ENCODE assay signal across 20 mouse cellular contexts in the genomic region with DNA sequence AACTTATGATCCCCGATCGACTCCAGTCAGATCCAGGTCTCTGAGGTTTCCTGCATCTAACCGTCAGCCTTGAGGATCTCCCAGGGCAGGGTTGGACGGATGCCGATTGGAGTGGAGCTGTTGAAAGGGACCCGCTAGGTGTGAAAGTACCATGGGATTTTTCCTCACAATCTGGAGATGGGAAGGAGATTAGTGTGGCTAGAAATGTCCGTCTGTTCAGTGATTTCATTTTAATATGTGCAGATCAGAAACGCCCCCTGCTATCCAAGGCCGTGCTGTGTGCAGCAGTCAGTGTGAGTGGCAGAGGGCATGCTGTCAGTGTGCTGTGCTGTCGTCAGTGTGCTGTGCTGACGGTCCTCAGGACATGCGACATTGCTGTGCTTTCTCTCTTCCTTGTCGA.
DNase-seq lines count a peak whose midpoint lies in the region; ATAC-seq and TF ChIP-seq lines count a peak whose summit lies in the region.
"Had no signal": no experiment of that assay in that cellular context is flagged by ENCODE, and none has a peak within 500 bp of the region (broad histone marks: within the 10 kb centered on the region; RNA-seq: fewer than 3 reads in every experiment).

No protein-coding gene starts in this region.

- no peak overlapping the region for H3K4me3 ChIP-seq in cerebellum, adult 2 months (replicated peaks; ENCODE audit: insufficient read depth, low read depth, low read length)
- H3K4me3 ChIP-seq in hindbrain, embryonic 15.5 days: no peak overlapping the region
- no peak overlapping the region for H3K4me3 ChIP-seq in hindbrain, embryonic 11.5 days (ENCODE audit: low read depth, low read length)
- no peak overlapping the region for H3K4me3 ChIP-seq in myocyte
- H3K4me3 ChIP-seq: embryonic facial prominence, embryonic 13.5 days; heart, embryonic 12.5 days; intestine, embryonic 15.5 days; limb, embryonic 10.5 days; neural tube, embryonic 13.5 days had no signal

- DNase-seq in cerebellum, adult 2 months: peak; percentile 57 to 58
- no peak for DNase-seq in cerebellum, adult 8-10 months
- DNase-seq in hindbrain, embryonic 11.5 days (ENCODE audit: low spot score): no peak
- DNase-seq in retina, postnatal 1 day: peak; percentile 65
- DNase-seq in retina, embryonic 14.5 days (ENCODE audit: low spot score): no peak
- DNase-seq: B cell, adult 2 months; kidney, adult 9 months; kidney, postnatal 25 days; liver, postnatal 0 days; lung, postnatal 14 days; right cerebral cortex, postnatal 25 days; thymus, postnatal 36 days had no signal

- no peaks in the 10 kb centered on the region for H3K27me3 ChIP-seq in cerebellum, adult 2 months (ENCODE audit: control insufficient read depth, insufficient read depth, low read length)
- no peaks in the 10 kb centered on the region for H3K27me3 ChIP-seq in hindbrain, embryonic 15.5 days
- H3K27me3 ChIP-seq in hindbrain, embryonic 11.5 days (ENCODE audit: control insufficient read depth, insufficient read depth, low read length): no peaks in the 10 kb centered on the region
- no peaks in the 10 kb centered on the region for H3K27me3 ChIP-seq in myocyte (ENCODE audit: control insufficient read depth, insufficient read depth, insufficient read length)
- H3K27me3 ChIP-seq: embryonic facial prominence, embryonic 13.5 days; heart, embryonic 12.5 days; intestine, embryonic 15.5 days; neural tube, embryonic 13.5 days had no signal

- no peak for TF ChIP-seq CTCF in cerebellum, adult 2 months (IDR thresholded peaks at IDR 0.05; ENCODE audit: borderline replicate concordance, insufficient read depth, low read depth, low read length)

- no peaks in the 10 kb centered on the region for H3K9me3 ChIP-seq in hindbrain, embryonic 15.5 days
- H3K9me3 ChIP-seq in hindbrain, embryonic 11.5 days (ENCODE audit: control insufficient read depth, low read length): no peaks in the 10 kb centered on the region
- H3K9me3 ChIP-seq: embryonic facial prominence, embryonic 13.5 days; heart, embryonic 12.5 days; intestine, embryonic 15.5 days; limb, embryonic 10.5 days; neural tube, embryonic 13.5 days had no signal

- no peak for TF ChIP-seq POLR2A in cerebellum, adult 2 months (IDR thresholded peaks at IDR 0.05; ENCODE audit: borderline replicate concordance, insufficient read depth, low read length)
- no peak for TF ChIP-seq POLR2A in myocyte (IDR thresholded peaks at IDR 0.05; ENCODE audit: insufficient read length, low read depth)

- no peak overlapping the region for H3K27ac ChIP-seq in cerebellum, adult 2 months (ENCODE audit: insufficient read depth, low read length)
- H3K27ac ChIP-seq in hindbrain, embryonic 15.5 days (replicated peaks): no peak overlapping the region
- H3K27ac ChIP-seq in hindbrain, embryonic 11.5 days (ENCODE audit: low read depth, low read length): no peak overlapping the region
- H3K27ac ChIP-seq: embryonic facial prominence, embryonic 13.5 days; intestine, embryonic 15.5 days; limb, embryonic 10.5 days; neural tube, embryonic 13.5 days had no signal

- ATAC-seq in hindbrain, embryonic 15.5 days (ENCODE audit: low FRiP score, low read depth): peak; percentile 57
- no peak for ATAC-seq in hindbrain, embryonic 11.5 days (ENCODE audit: low FRiP score)
- no peak for ATAC-seq in CD4-positive, CD25-positive, alpha-beta regulatory T cell, adult 4 months
- ATAC-seq: intestine, embryonic 15.5 days; liver, postnatal 0 days had no signal

- 30% methylated on average over 13 of the region's 13 CpGs for WGBS in cerebellum, adult 2 months
- WGBS in hindbrain, embryonic 15.5 days: 76% methylated on average over 13 of the region's 13 CpGs
- 85% methylated on average over 13 of the region's 13 CpGs for WGBS in hindbrain, embryonic 11.5 days

- H3K4me1 ChIP-seq in cerebellum, adult 2 months (ENCODE audit: control insufficient read depth, insufficient read depth, low read length): peaks cover 30% of the 10 kb centered on the region
- H3K4me1 ChIP-seq in hindbrain, embryonic 15.5 days (replicated peaks): peaks cover 10% of the 10 kb centered on the region
- no peaks in the 10 kb centered on the region for H3K4me1 ChIP-seq in hindbrain, embryonic 11.5 days (replicated peaks; ENCODE audit: control insufficient read depth, insufficient read depth, low read length)
- H3K4me1 ChIP-seq: embryonic facial prominence, embryonic 13.5 days; intestine, embryonic 15.5 days; limb, embryonic 10.5 days had no signal

- H3K9ac ChIP-seq in hindbrain, embryonic 15.5 days: no peak overlapping the region
- no peak overlapping the region for H3K9ac ChIP-seq in hindbrain, embryonic 11.5 days (ENCODE audit: low read depth, low read length)
- H3K9ac ChIP-seq: embryonic facial prominence, embryonic 13.5 days; heart, embryonic 12.5 days; intestine, embryonic 15.5 days; liver, postnatal 0 days; neural tube, embryonic 13.5 days had no signal

- H3ac ChIP-seq in myocyte (ENCODE audit: control insufficient read depth, insufficient read length): no peak overlapping the region

- no peaks in the 10 kb centered on the region for H3K36me3 ChIP-seq in hindbrain, embryonic 15.5 days
- H3K36me3 ChIP-seq in hindbrain, embryonic 11.5 days (ENCODE audit: control insufficient read depth, insufficient read depth, low read length): no peaks in the 10 kb centered on the region
- peaks cover 25% of the 10 kb centered on the region for H3K36me3 ChIP-seq in myocyte (ENCODE audit: control insufficient read depth, insufficient read depth)
- H3K36me3 ChIP-seq: neural tube, embryonic 13.5 days had no signal

- no peak overlapping the region for H3K4me2 ChIP-seq in hindbrain, embryonic 15.5 days
- no peak overlapping the region for H3K4me2 ChIP-seq in hindbrain, embryonic 11.5 days (replicated peaks; ENCODE audit: low read depth, low read length)
- H3K4me2 ChIP-seq in myocyte (ENCODE audit: low read depth): no peak overlapping the region
- H3K4me2 ChIP-seq: embryonic facial prominence, embryonic 13.5 days; heart, embryonic 12.5 days; intestine, embryonic 15.5 days; neural tube, embryonic 13.5 days had no signal

- H3K79me2 ChIP-seq in myocyte (ENCODE audit: control insufficient read depth, insufficient read depth): no peaks in the 10 kb centered on the region

TF ChIP-seq in myocyte, 11 proteins besides CTCF, POLR2A, EP300 and RAD21:
- peak; percentile 47 for TF ChIP-seq POLR2AphosphoS2 (IDR thresholded peaks at IDR 0.05; ENCODE audit: insufficient read length, low read depth)
- no peak for TF ChIP-seq CEBPB (IDR thresholded peaks at IDR 0.05; ENCODE audit: insufficient read depth, poor library complexity, severe bottlenecking)

Comparison
In these comparisons a context has a peak if more than half of its experiments do, and no peak if none do; other contexts are left out.
1. DNase-seq: peak in cerebellum, adult 2 months (2 of 2) and retina, postnatal 1 day (single experiment); none in cerebellum, adult 8-10 months (single experiment), hindbrain, embryonic 11.5 days (single experiment) and retina, embryonic 14.5 days (single experiment).